Comparison of ENCODE assay signal across 7 mouse cellular contexts in genomic region chr19:23781968-23782367, GRCm38 (mm10). TPM values are rescaled to one million over a fixed set of nuclear protein-coding genes. Genes with fewer than 3 reads are reported as not detected.
A peak's percentile ranks its signal among the peaks of the same experiment; 100 is the strongest.
DNase-seq lines count a peak whose midpoint lies in the region; ATAC-seq and TF ChIP-seq lines count a peak whose summit lies in the region.

No protein-coding gene starts in this region.

- H3K9me3 ChIP-seq in embryonic facial prominence, embryonic 11.5 days (replicated peaks; ENCODE audit: control insufficient read depth, low read length): no peaks in the 10 kb centered on the region
- no peaks in the 10 kb centered on the region for H3K9me3 ChIP-seq in intestine, embryonic 15.5 days
- no peaks in the 10 kb centered on the region for H3K9me3 ChIP-seq in stomach, postnatal 0 days (ENCODE audit: control insufficient read depth, low read length)

- 7% methylated on average over 9 of the region's 9 CpGs for WGBS in embryonic facial prominence, embryonic 11.5 days
- WGBS in intestine, embryonic 15.5 days: 8% methylated on average over 9 of the region's 9 CpGs
- 10% methylated on average over 9 of the region's 9 CpGs for WGBS in stomach, postnatal 0 days

- no peaks in the 10 kb centered on the region for H3K4me1 ChIP-seq in embryonic facial prominence, embryonic 11.5 days (ENCODE audit: control insufficient read depth, insufficient read depth, low read length)
- no peaks in the 10 kb centered on the region for H3K4me1 ChIP-seq in intestine, embryonic 15.5 days (replicated peaks)
- H3K4me1 ChIP-seq in stomach, postnatal 0 days (replicated peaks; ENCODE audit: control insufficient read depth, insufficient read depth): no peaks in the 10 kb centered on the region

- TF ChIP-seq EP300 in stomach, postnatal 0 days (optimal IDR thresholded peaks at IDR 0.05): no peak

- 0 out of 2 replicates have a peak, but pooled peaks have one; percentile 18 for ATAC-seq in embryonic facial prominence, embryonic 11.5 days (replicated peaks; ENCODE audit: insufficient number of reproducible peaks, low FRiP score, low TSS enrichment, low read depth)
- ATAC-seq in intestine, embryonic 15.5 days: peak; percentile 79
- ATAC-seq in stomach, postnatal 0 days (ENCODE audit: low FRiP score, low TSS enrichment): peak; percentile 83

- H3K36me3 ChIP-seq in embryonic facial prominence, embryonic 11.5 days (replicated peaks; ENCODE audit: control insufficient read depth, insufficient read depth, low read depth, low read length): no peaks in the 10 kb centered on the region
- no peaks in the 10 kb centered on the region for H3K36me3 ChIP-seq in intestine, embryonic 15.5 days
- H3K36me3 ChIP-seq in stomach, postnatal 0 days (ENCODE audit: control insufficient read depth, insufficient read depth, low read length): no peaks in the 10 kb centered on the region

- peak; percentile 51 for DNase-seq in retina, postnatal 1 day
- no peak for DNase-seq in retina, embryonic 14.5 days (ENCODE audit: low spot score)
- DNase-seq in embryonic facial prominence, embryonic 11.5 days (ENCODE audit: low spot score): peak; percentile 32
- DNase-seq in stomach, postnatal 0 days (ENCODE audit: low spot score): peak; percentile 81
- no peak for DNase-seq in ovary, adult 18-20 months (ENCODE audit: low spot score)
- DNase-seq in gastrocnemius, adult 8-10 months (ENCODE audit: low spot score in 2 of 2): no peak

- no peak overlapping the region for H3K27ac ChIP-seq in embryonic facial prominence, embryonic 11.5 days (replicated peaks; ENCODE audit: low read depth, low read length)
- H3K27ac ChIP-seq in intestine, embryonic 15.5 days: no peak overlapping the region
- H3K27ac ChIP-seq in stomach, postnatal 0 days (replicated peaks): no peak overlapping the region

- TF ChIP-seq CTCF in stomach, postnatal 0 days (IDR thresholded peaks at IDR 0.05; ENCODE audit: low read depth): no peak

- H3K27me3 ChIP-seq in embryonic facial prominence, embryonic 11.5 days (ENCODE audit: control insufficient read depth, insufficient read depth, low read length): no peaks in the 10 kb centered on the region
- no peaks in the 10 kb centered on the region for H3K27me3 ChIP-seq in intestine, embryonic 15.5 days (replicated peaks)
- no peaks in the 10 kb centered on the region for H3K27me3 ChIP-seq in stomach, postnatal 0 days (ENCODE audit: control insufficient read depth, insufficient read depth, low read length)

- no peak overlapping the region; the same call in 1 of the 2 replicates for H3K4me2 ChIP-seq in embryonic facial prominence, embryonic 11.5 days (ENCODE audit: low read depth, low read length)
- peak overlapping the region; percentile 9; the same call in 1 of the 2 replicates for H3K4me2 ChIP-seq in intestine, embryonic 15.5 days (replicated peaks)
- no peak overlapping the region for H3K4me2 ChIP-seq in stomach, postnatal 0 days (replicated peaks; ENCODE audit: low read depth)

- no peak overlapping the region for H3K4me3 ChIP-seq in embryonic facial prominence, embryonic 11.5 days (ENCODE audit: low read depth, low read length)
- H3K4me3 ChIP-seq in intestine, embryonic 15.5 days (replicated peaks): no peak overlapping the region
- no peak overlapping the region for H3K4me3 ChIP-seq in stomach, postnatal 0 days (ENCODE audit: low read depth, low read length)

- no peak overlapping the region for H3K9ac ChIP-seq in embryonic facial prominence, embryonic 11.5 days (replicated peaks; ENCODE audit: low read length)
- H3K9ac ChIP-seq in intestine, embryonic 15.5 days: no peak overlapping the region
- H3K9ac ChIP-seq in stomach, postnatal 0 days (ENCODE audit: low read length): no peak overlapping the region

RNA-seq across cellular contexts. Expression of gene Apba1, which starts 23.3 kb away (rescaled TPM):
- polyA plus RNA-seq in embryonic facial prominence, embryonic 11.5 days (2014; fragmentation: Nextera tagmentation; extraction: Ambion mirVana): 0.52 and 0.81 TPM in 2 replicates
- polyA plus RNA-seq in intestine, embryonic 15.5 days (2015; fragmentation: Nextera tagmentation; extraction: Ambion mirVana): 0.73 and 0.76 TPM in 2 replicates
- polyA plus RNA-seq in stomach, postnatal 0 days (2015; fragmentation: Nextera tagmentation; extraction: Ambion mirVana): 0.47 and 0.55 TPM in 2 replicates
- under 1 TPM; 0.63 to 0.99 (median 0.76) TPM for total RNA-seq in gastrocnemius, adult 8-10 months (2022)

Comparison
In these comparisons a context has a peak if more than half of its experiments do, and no peak if none do; other contexts are left out.
1. DNase-seq: peak in retina, postnatal 1 day (single experiment), embryonic facial prominence, embryonic 11.5 days (single experiment) and stomach, postnatal 0 days (single experiment); none in retina, embryonic 14.5 days (single experiment), ovary, adult 18-20 months (single experiment) and gastrocnemius, adult 8-10 months (0 of 2).
2. ATAC-seq: peak in every context shown above with its lines; median percentile 83 in stomach, postnatal 0 days; 79 in intestine, embryonic 15.5 days; 18 in embryonic facial prominence, embryonic 11.5 days.